Mouse (Mus musculus) MEL (cell line): ENCODE data around the gene Ifnz. TPM values are rescaled to one million over a fixed set of nuclear protein-coding genes. Genes with fewer than 3 reads are reported as not detected.
"Not testable (repeated sequence)": the region's sequence is repeated elsewhere in the genome, so short reads cannot be mapped to it uniquely, and the experiment has no call there.

Experiments used
- DNase-seq: peaks from one replicate; pipeline ENCODE4 v3.0.0; 2011; ENCODE audit warnings: low read depth, low spot score
- H3K27ac ChIP-seq: 2 replicates; pipeline ENCODE4 v1.5.1; 2012; ENCODE audit warnings: low read depth, mild to moderate bottlenecking, control low read depth, low read length, moderate library complexity; ENCODE audit not compliant: control insufficient read depth
- H3K27me3 ChIP-seq, 2 experiments: fragments of 150-350 bp in 1 of 2; sonication (generic) in 1 of 2; 2 replicates each; pipeline ENCODE4 v1.6.1; 2012; ENCODE audit warnings: low read length in 2 of 2, mild to moderate bottlenecking in 2 of 2, improper control_type of control experiment in 1 of 2, moderate library complexity in 1 of 2; ENCODE audit not compliant: insufficient read depth in 2 of 2, control insufficient read depth in 1 of 2
- H3K36me3 ChIP-seq, 2 experiments: 2 replicates each; pipeline ENCODE4 v1.6.1; 2012 to 2014; ENCODE audit warnings: low read length in 2 of 2, improper control_type of control experiment in 1 of 2, inconsistent platforms in 1 of 2, mild to moderate bottlenecking in 1 of 2; ENCODE audit not compliant: insufficient read depth in 2 of 2, control insufficient read depth in 1 of 2
- H3K4me1 ChIP-seq, 2 experiments: fragments of 150-350 bp in 1 of 2; sonication (generic) in 1 of 2; 2 replicates each; pipeline ENCODE4 v1.6.1; 2012; ENCODE audit warnings: low read length in 2 of 2, improper control_type of control experiment in 1 of 2, mild to moderate bottlenecking in 1 of 2; ENCODE audit not compliant: insufficient read depth in 2 of 2, control insufficient read depth in 1 of 2
- H3K4me3 ChIP-seq, 2 experiments: fragments of 150-350 bp in 1 of 2; sonication (generic) in 1 of 2; 2 replicates each; pipeline ENCODE4 v1.5.1; 2012; ENCODE audit warnings: low read depth in 2 of 2, low read length in 2 of 2, mild to moderate bottlenecking in 2 of 2, moderate library complexity in 2 of 2, control low read depth in 1 of 2, improper control_type of control experiment in 1 of 2; ENCODE audit not compliant: control insufficient read depth in 1 of 2, insufficient read depth in 1 of 2
- H3K79me2 ChIP-seq: 2 replicates; pipeline ENCODE4 v1.6.1; 2012; ENCODE audit warnings: mild to moderate bottlenecking, low read length, moderate library complexity; ENCODE audit not compliant: control insufficient read depth, poor library complexity, insufficient read depth
- H3K9ac ChIP-seq: 2 replicates; pipeline ENCODE4 v1.6.1; 2012; ENCODE audit warnings: low read depth, mild to moderate bottlenecking, control low read depth, low read length, moderate library complexity; ENCODE audit not compliant: control insufficient read depth, poor library complexity, severe bottlenecking
- H3K9me3 ChIP-seq: fragments of 150-350 bp; sonication (generic); replicated peaks from 2 replicates; pipeline ENCODE4 v1.6.1; 2012; ENCODE audit warnings: mild to moderate bottlenecking, low read length, improper control_type of control experiment, moderate library complexity; ENCODE audit not compliant: insufficient read depth
- CTCF ChIP-seq, 3 experiments: IDR thresholded peaks in 2 of 3; conservative IDR thresholded peaks in 1 of 3; 2 replicates each; pipeline ENCODE4 v1.5.1; 2011 to 2012; ENCODE audit warnings: low read length in 3 of 3, low read depth in 2 of 3, mild to moderate bottlenecking in 2 of 3, improper control_type of control experiment in 1 of 3, inconsistent platforms in 1 of 3, mixed read lengths in 1 of 3, moderate library complexity in 1 of 3; ENCODE audit not compliant: control insufficient read depth in 1 of 3, insufficient read depth in 1 of 3, poor library complexity in 1 of 3, severe bottlenecking in 1 of 3
- ELF1 ChIP-seq: IDR thresholded peaks from 2 replicates; pipeline ENCODE4 v1.6.1; 2014; ENCODE audit warnings: low read depth, mild to moderate bottlenecking, inconsistent platforms, low read length, improper control_type of control experiment, moderate library complexity
- ETS1 ChIP-seq: IDR thresholded peaks from 2 replicates; pipeline ENCODE4 v1.6.1; 2012; ENCODE audit warnings: low read depth, mild to moderate bottlenecking, inconsistent platforms, low read length, improper control_type of control experiment, moderate library complexity
- GABPA ChIP-seq: IDR thresholded peaks from 2 replicates; pipeline ENCODE4 v1.6.1; 2012; ENCODE audit warnings: low read depth, mild to moderate bottlenecking, inconsistent platforms, low read length, improper control_type of control experiment, moderate library complexity
- GATA1 ChIP-seq: IDR thresholded peaks from 2 replicates; pipeline ENCODE4 v1.6.1; 2011; ENCODE audit warnings: low read depth, low read length, improper control_type of control experiment
- JUND ChIP-seq: IDR thresholded peaks from 2 replicates; pipeline ENCODE4 v1.6.1; 2011; ENCODE audit warnings: low read depth, mild to moderate bottlenecking, improper control_type of control experiment, low read length
- KAT2A ChIP-seq: conservative IDR thresholded peaks from 2 replicates; pipeline ENCODE4 v1.6.1; 2012; ENCODE audit warnings: low read depth, low read length, improper control_type of control experiment, inconsistent platforms
- MAX ChIP-seq: IDR thresholded peaks from 2 replicates; pipeline ENCODE4 v1.6.1; 2011; ENCODE audit warnings: low read length, improper control_type of control experiment
- MYB ChIP-seq: IDR thresholded peaks from 2 replicates; pipeline ENCODE4 v1.6.1; 2011; ENCODE audit warnings: mild to moderate bottlenecking, low read depth, low read length, improper control_type of control experiment
- MYC ChIP-seq: IDR thresholded peaks from 2 replicates; pipeline ENCODE4 v1.6.1; 2011; ENCODE audit warnings: low read depth, mild to moderate bottlenecking, low read length, improper control_type of control experiment, moderate library complexity
- NELFE ChIP-seq: IDR thresholded peaks from 2 replicates; pipeline ENCODE4 v1.6.1; 2011; ENCODE audit warnings: low read depth, low read length, improper control_type of control experiment
- NRF1 ChIP-seq: IDR thresholded peaks from 2 replicates; pipeline ENCODE4 v1.6.1; 2014; ENCODE audit warnings: low read depth, mild to moderate bottlenecking, inconsistent platforms, low read length, improper control_type of control experiment, moderate library complexity; ENCODE audit not compliant: poor library complexity, insufficient read depth, severe bottlenecking
- POLR2A ChIP-seq, 2 experiments: IDR thresholded peaks; 2 replicates each; pipeline ENCODE4 v1.6.1; 2011 to 2012; ENCODE audit warnings: low read length in 2 of 2, mild to moderate bottlenecking in 2 of 2, control low read depth in 1 of 2, improper control_type of control experiment in 1 of 2, low read depth in 1 of 2, moderate library complexity in 1 of 2; ENCODE audit not compliant: control insufficient read depth in 1 of 2, insufficient read depth in 1 of 2, poor library complexity in 1 of 2
- POLR2AphosphoS2 ChIP-seq: IDR thresholded peaks from 2 replicates; pipeline ENCODE4 v1.6.1; 2011; ENCODE audit warnings: low read length, improper control_type of control experiment
- RAD21 ChIP-seq: IDR thresholded peaks from 2 replicates; pipeline ENCODE4 v1.6.1; 2011; ENCODE audit warnings: mild to moderate bottlenecking, low read depth, low read length, improper control_type of control experiment
- RCOR1 ChIP-seq: IDR thresholded peaks from 2 replicates; pipeline ENCODE4 v1.6.1; 2012; ENCODE audit warnings: low read depth, mild to moderate bottlenecking, inconsistent platforms, low read length, improper control_type of control experiment
- SIN3A ChIP-seq: IDR thresholded peaks from 2 replicates; pipeline ENCODE4 v1.6.1; 2012; ENCODE audit warnings: low read length, improper control_type of control experiment, inconsistent platforms
- SMC3 ChIP-seq: IDR thresholded peaks from 2 replicates; pipeline ENCODE4 v1.6.1; 2011; ENCODE audit warnings: low read depth, low read length, improper control_type of control experiment
- TBP ChIP-seq: IDR thresholded peaks from 2 replicates; pipeline ENCODE4 v1.8.0; 2011; ENCODE audit warnings: low read depth, low read length, improper control_type of control experiment
- TCF12 ChIP-seq: IDR thresholded peaks from 2 replicates; pipeline ENCODE4 v1.6.1; 2014; ENCODE audit warnings: low read depth, mild to moderate bottlenecking, inconsistent platforms, low read length, improper control_type of control experiment, moderate library complexity
- USF1 ChIP-seq: IDR thresholded peaks from 2 replicates; pipeline ENCODE4 v1.6.1; 2014; ENCODE audit warnings: low read depth, mild to moderate bottlenecking, inconsistent platforms, low read length, improper control_type of control experiment, moderate library complexity
- USF2 ChIP-seq, 2 experiments: IDR thresholded peaks; 2 replicates each; pipeline ENCODE4 v1.6.1; 2011 to 2012; ENCODE audit warnings: improper control_type of control experiment in 2 of 2, low read length in 2 of 2, borderline replicate concordance in 1 of 2, inconsistent platforms in 1 of 2, low read depth in 1 of 2, mild to moderate bottlenecking in 1 of 2; ENCODE audit not compliant: insufficient read depth in 1 of 2
- ZC3H11A ChIP-seq: IDR thresholded peaks from 2 replicates; pipeline ENCODE4 v1.6.1; 2012; ENCODE audit warnings: low read depth, mild to moderate bottlenecking, inconsistent platforms, low read length, improper control_type of control experiment
- ZKSCAN1 ChIP-seq: IDR thresholded peaks from 2 replicates; pipeline ENCODE4 v1.6.1; 2012; ENCODE audit warnings: low read depth, mild to moderate bottlenecking, inconsistent platforms, low read length, improper control_type of control experiment, moderate library complexity
- ZMIZ1 ChIP-seq: IDR thresholded peaks from 2 replicates; pipeline ENCODE4 v1.6.1; 2012; ENCODE audit warnings: low read depth, mild to moderate bottlenecking, inconsistent platforms, low read length, improper control_type of control experiment, moderate library complexity
- ZNF384 ChIP-seq: IDR thresholded peaks from 2 replicates; pipeline ENCODE4 v1.6.1; 2012; ENCODE audit warnings: low read depth, mild to moderate bottlenecking, inconsistent platforms, low read length, improper control_type of control experiment
- polyA plus RNA-seq, 2 experiments: library from polyadenylated mRNA; stranded (reverse) in 1 of 2; unstranded in 1 of 2; fragments of >175 nt in 1 of 2; fragments of >200 nt in 1 of 2; gene quantifications; 2 replicates each; pipeline versions ENCODE4 v1.2.1 to v1.2.4; 2012; ENCODE audit warnings: low replicate concordance in 2 of 2, low read depth in 1 of 2; ENCODE audit not compliant: insufficient read length in 2 of 2, insufficient read depth in 1 of 2, missing spikeins in 1 of 2
- total RNA-seq: library from RNA; depleted of rRNA; stranded (reverse); fragments of 300-350 nt; gene quantifications from 2 replicates; pipeline ENCODE4 v1.2.3, GENCODE M21; 2012

Ifnz gene
- total and polyA plus RNA-seq, 3 experiments: 0.11 TPM; not detected in 2

- Histone ChIP-seq H3K79me2 (no peaks in the 10 kb centered on the region), H3K4me1 (no peaks in the 10 kb centered on the region), H3K27me3 (peaks cover 0 to 8% of the 10 kb centered on the region in 2 experiments; a peak in 3 of 4 replicates), H3K36me3 (no peaks in the 10 kb centered on the region), H3K27ac (no peak overlapping the region), H3K4me3 (no peak overlapping the region), H3K9ac (no peak overlapping the region)
- TF ChIP-seq KAT2A (no peak), CTCF (IDR thresholded peaks at IDR 0.05 in 2 of 3, conservative IDR thresholded peaks at IDR 0.05 in 1 of 3; ENCODE audit: control insufficient read depth in 1 of 3, insufficient read depth in 1 of 3, low read depth in 2 of 3, low read length in 3 of 3, poor library complexity in 1 of 3, severe bottlenecking in 1 of 3) (peak in 2 of 3 experiments; percentile 52 to 55; a peak in 4 of 6 replicates)
- TF ChIP-seq, all 39 proteins: peak for 1
- DNase-seq: peak; percentile 15
- no peaks in the 10 kb centered on the region for H3K9me3 ChIP-seq
These were observed 41.1 kb downstream of the Ifnz start for GRCm38 (mm10) chr4:88822995-88823394.

DNA sequence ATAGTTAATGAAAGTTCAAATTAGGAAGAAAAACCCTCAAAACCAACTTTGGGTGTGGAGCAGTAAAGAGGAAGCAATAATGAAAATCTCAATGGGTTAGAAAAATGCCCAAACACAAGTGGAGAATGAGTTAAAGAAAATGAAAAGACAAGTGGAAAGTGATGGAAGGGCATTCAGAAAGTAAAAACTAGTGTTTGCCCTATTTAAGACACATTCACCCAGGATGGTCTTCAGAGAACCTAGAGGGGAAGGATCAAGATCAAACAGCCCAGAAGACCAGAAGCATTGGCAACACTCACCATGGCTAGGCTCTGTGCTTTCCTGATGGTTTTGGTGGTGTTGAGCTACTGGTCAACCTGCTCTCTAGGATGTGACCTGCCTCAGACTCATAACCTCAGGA lies 45.2 kb downstream of the Ifnz start, which contains the start of gene Ifna6:
Gene Ifna6 (plus strand): TSS at position 301 of the 400 bp plus-strand sequence.
- H3K4me1 ChIP-seq, H3K4me3 ChIP-seq, H3K36me3 ChIP-seq, H3K9ac ChIP-seq, H3K27me3 ChIP-seq, H3K79me2 ChIP-seq, H3K9me3 ChIP-seq, DNase-seq, H3K27ac ChIP-seq: not testable (repeated sequence)

DNA sequence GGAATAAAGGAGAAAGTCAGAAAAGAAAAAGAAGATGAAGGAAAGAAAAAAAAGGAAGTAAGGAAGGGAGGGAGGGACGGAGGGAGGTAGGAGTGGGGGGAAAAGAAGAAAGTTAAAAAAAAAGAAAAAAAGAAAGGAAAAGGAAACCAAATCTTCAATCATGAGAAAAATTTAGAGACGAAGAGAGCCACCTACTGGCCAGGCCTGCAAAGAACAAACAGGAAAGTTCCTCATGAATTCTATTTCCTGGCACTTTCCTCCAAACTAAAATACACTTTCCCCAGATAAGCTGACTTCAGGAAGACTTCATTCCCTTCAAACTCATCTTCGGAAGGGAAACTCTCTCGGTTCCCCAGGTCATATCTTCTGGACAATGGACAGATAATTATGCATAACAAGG lies 48.6 kb downstream of the Ifnz start:
- TF ChIP-seq RAD21 (peak; percentile 38), TCF12 (no peak; the same call in 1 of the 2 replicates), POLR2AphosphoS2 (no peak), ZMIZ1 (no peak), NRF1 (no peak), ETS1 (0 out of 2 replicates have a peak, but pooled peaks have one; percentile 9), ZNF384 (peak; percentile 83), TBP (no peak), SMC3 (peak; percentile 27), USF1 (no peak), ELF1 (no peak), MYC (no peak), RCOR1 (no peak), NELFE (no peak), ZC3H11A (no peak; the same call in 1 of the 2 replicates), CTCF (IDR thresholded peaks at IDR 0.05 in 2 of 3, conservative IDR thresholded peaks at IDR 0.05 in 1 of 3; ENCODE audit: control insufficient read depth in 1 of 3, insufficient read depth in 1 of 3, low read depth in 2 of 3, low read length in 3 of 3, poor library complexity in 1 of 3, severe bottlenecking in 1 of 3) (peak in 2 of 3 experiments; percentile 57 to 76; a peak in 4 of 6 replicates), POLR2A (IDR thresholded peaks at IDR 0.05; ENCODE audit: control insufficient read depth in 1 of 2, insufficient read depth in 1 of 2, low read depth in 1 of 2, low read length in 2 of 2, poor library complexity in 1 of 2) (no peak), SIN3A (no peak), MAX (no peak), USF2 (IDR thresholded peaks at IDR 0.05; ENCODE audit: borderline replicate concordance in 1 of 2, insufficient read depth in 1 of 2, low read depth in 1 of 2, low read length in 2 of 2) (no peak), GABPA (no peak), GATA1 (no peak), MYB (no peak), ZKSCAN1 (no peak), JUND (peak; percentile 50; the same call in 1 of the 2 replicates)
- H3K4me1 ChIP-seq: no peaks in the 10 kb centered on the region
- H3K9me3 ChIP-seq: no peaks in the 10 kb centered on the region
- H3K27ac ChIP-seq: no peak overlapping the region
- H3K36me3 ChIP-seq: no peaks in the 10 kb centered on the region
- no peak overlapping the region for H3K4me3 ChIP-seq
- DNase-seq: peak; percentile 48
- H3K9ac ChIP-seq: no peak overlapping the region
- H3K27me3 ChIP-seq: peaks cover 5 to 11% of the 10 kb centered on the region in 2 experiments
- no peaks in the 10 kb centered on the region for H3K79me2 ChIP-seq
